Mouse (Mus musculus): Measurements from ENCODE around the gene Gm49378. TPM values are rescaled to one million over a fixed set of nuclear protein-coding genes. Genes with fewer than 3 reads are reported as not detected.

Gm49378 gene
- total RNA-seq, 1 experiment: not detected

DNA sequence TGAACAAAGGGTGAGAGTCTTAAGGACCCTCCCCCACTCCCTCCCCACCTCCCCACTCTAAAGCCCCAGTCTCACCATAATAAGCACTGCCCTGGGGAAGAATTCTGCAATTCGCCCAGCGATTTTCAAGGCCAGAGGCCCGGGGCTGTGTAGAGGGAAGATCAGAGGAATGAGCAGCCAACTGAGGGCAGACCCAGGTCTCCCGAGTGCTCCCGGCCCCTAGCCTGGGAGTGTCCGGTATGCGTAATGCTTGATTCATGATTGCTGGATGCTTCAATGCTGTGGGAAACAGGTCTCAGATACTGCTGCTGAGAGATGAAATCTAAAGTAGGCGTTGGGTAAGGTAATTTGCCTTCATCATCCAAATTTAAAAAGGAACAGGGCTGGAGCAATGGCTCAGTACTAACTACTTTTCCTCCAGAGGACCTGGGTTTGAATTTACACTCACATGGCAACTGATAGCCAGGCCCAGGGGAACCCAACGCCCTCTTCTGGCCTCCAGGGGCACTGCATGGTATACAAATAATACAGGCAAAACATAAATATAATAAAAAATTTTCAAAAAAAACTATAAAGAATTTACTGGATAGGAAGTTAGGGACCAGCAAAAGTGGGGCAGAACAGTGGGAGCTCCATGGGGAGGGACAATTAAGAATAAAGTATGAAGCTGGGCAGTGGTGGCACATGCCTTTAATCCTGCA is 55.6 kb downstream of the Gm49378 start:
- H3K4me1 ChIP-seq (ENCODE audit: control insufficient read depth in 2 of 2, insufficient read depth in 2 of 2, low read length in 2 of 2, poor library complexity in 1 of 2): peaks cover 6 to 19% of the 10 kb centered on the region in 2 experiments; a peak in 3 of 4 replicates
- H3K27ac ChIP-seq (ENCODE audit: insufficient read depth, low read depth, low read length, poor library complexity, severe bottlenecking): no peak overlapping the region
- TF ChIP-seq CHD2 (IDR thresholded peaks at IDR 0.05; ENCODE audit: low read depth, low read length) (no peak), ZC3H11A (IDR thresholded peaks at IDR 0.05; ENCODE audit: borderline replicate concordance, low read depth, low read length) (no peak), MAFK (IDR thresholded peaks at IDR 0.05; ENCODE audit: insufficient read depth, low read depth, low read length) (no peak), ZNF384 (IDR thresholded peaks at IDR 0.05; ENCODE audit: low read depth, low read length) (no peak), HCFC1 (IDR thresholded peaks at IDR 0.05; ENCODE audit: borderline replicate concordance, insufficient read depth, low read length) (no peak)
- no peak overlapping the region for H3K9ac ChIP-seq (ENCODE audit: insufficient read depth, low read depth, low read length, poor library complexity, severe bottlenecking)
- H3K36me3 ChIP-seq (ENCODE audit: control insufficient read depth, insufficient read depth, low read length, poor library complexity, severe bottlenecking): peaks cover 13% of the 10 kb centered on the region; the same call in 1 of the 2 replicates
- H3K4me3 ChIP-seq (ENCODE audit: insufficient read depth in 1 of 2, low read depth in 1 of 2, low read length in 2 of 2, poor library complexity in 1 of 2, severe bottlenecking in 1 of 2): no peak overlapping the region
- in situ Hi-C loops (cut with MboI; ENCODE audit: low sequenced_read_pairs in 2 of 2, unreplicated experiment in 2 of 2): no loop called here
- no peak for DNase-seq (ENCODE audit: low read depth, low spot score)
- H3K9me3 ChIP-seq (ENCODE audit: control insufficient read depth, insufficient read depth, low read depth, low read length): no peaks in the 10 kb centered on the region

GRCm38 (mm10) chr14:55580731-55581130 is 57.0 kb downstream of the Gm49378 start:
- H3K9me3 ChIP-seq (ENCODE audit: control insufficient read depth, insufficient read depth, low read depth, low read length): no peaks in the 10 kb centered on the region
- in situ Hi-C loops (cut with MboI; ENCODE audit: low sequenced_read_pairs in 2 of 2, unreplicated experiment in 2 of 2): no loop called here
- TF ChIP-seq MAFK (IDR thresholded peaks at IDR 0.05; ENCODE audit: insufficient read depth, low read depth, low read length): no peak
- TF ChIP-seq HCFC1 (IDR thresholded peaks at IDR 0.05; ENCODE audit: borderline replicate concordance, insufficient read depth, low read length): no peak
- no peak for TF ChIP-seq ZC3H11A (IDR thresholded peaks at IDR 0.05; ENCODE audit: borderline replicate concordance, low read depth, low read length)
- no peak for TF ChIP-seq CHD2 (IDR thresholded peaks at IDR 0.05; ENCODE audit: low read depth, low read length)
- no peak for TF ChIP-seq ZNF384 (IDR thresholded peaks at IDR 0.05; ENCODE audit: low read depth, low read length)
- H3K9ac ChIP-seq (ENCODE audit: insufficient read depth, low read depth, low read length, poor library complexity, severe bottlenecking): no peak overlapping the region
- no peak overlapping the region for H3K27ac ChIP-seq (ENCODE audit: insufficient read depth, low read depth, low read length, poor library complexity, severe bottlenecking)
- no peak for DNase-seq (ENCODE audit: low read depth, low spot score)
- peaks cover 13% of the 10 kb centered on the region; the same call in 1 of the 2 replicates for H3K36me3 ChIP-seq (ENCODE audit: control insufficient read depth, insufficient read depth, low read length, poor library complexity, severe bottlenecking)
- no peak overlapping the region for H3K4me3 ChIP-seq (ENCODE audit: insufficient read depth in 1 of 2, low read depth in 1 of 2, low read length in 2 of 2, poor library complexity in 1 of 2, severe bottlenecking in 1 of 2)
- peaks cover 6 to 22% of the 10 kb centered on the region in 2 experiments; a peak in 3 of 4 replicates for H3K4me1 ChIP-seq (ENCODE audit: control insufficient read depth in 2 of 2, insufficient read depth in 2 of 2, low read length in 2 of 2, poor library complexity in 1 of 2)

- TF ChIP-seq MAFK (IDR thresholded peaks at IDR 0.05; ENCODE audit: insufficient read depth, low read depth, low read length) (no peak), ZC3H11A (IDR thresholded peaks at IDR 0.05; ENCODE audit: borderline replicate concordance, low read depth, low read length) (no peak), CHD2 (IDR thresholded peaks at IDR 0.05; ENCODE audit: low read depth, low read length) (no peak), HCFC1 (IDR thresholded peaks at IDR 0.05; ENCODE audit: borderline replicate concordance, insufficient read depth, low read length) (no peak), ZNF384 (IDR thresholded peaks at IDR 0.05; ENCODE audit: low read depth, low read length) (no peak)
- Histone ChIP-seq H3K36me3 (ENCODE audit: control insufficient read depth, insufficient read depth, low read length, poor library complexity, severe bottlenecking) (peaks cover 13% of the 10 kb centered on the region; the same call in 1 of the 2 replicates), H3K4me3 (ENCODE audit: insufficient read depth in 1 of 2, low read depth in 1 of 2, low read length in 2 of 2, poor library complexity in 1 of 2, severe bottlenecking in 1 of 2) (peak overlapping the region in 1 of 2 experiments; percentile 30; a peak in 1 of 4 replicates), H3K27ac (ENCODE audit: insufficient read depth, low read depth, low read length, poor library complexity, severe bottlenecking) (no peak overlapping the region), H3K9ac (ENCODE audit: insufficient read depth, low read depth, low read length, poor library complexity, severe bottlenecking) (no peak overlapping the region), H3K9me3 (ENCODE audit: control insufficient read depth, insufficient read depth, low read depth, low read length) (no peaks in the 10 kb centered on the region), H3K4me1 (ENCODE audit: control insufficient read depth in 2 of 2, insufficient read depth in 2 of 2, low read length in 2 of 2, poor library complexity in 1 of 2) (peaks cover 6 to 25% of the 10 kb centered on the region in 2 experiments; a peak in 3 of 4 replicates)
- in situ Hi-C loops (cut with MboI; ENCODE audit: low sequenced_read_pairs in 2 of 2, unreplicated experiment in 2 of 2): no loop called here
- DNase-seq (ENCODE audit: low read depth, low spot score): no peak
These were observed 57.9 kb downstream of the Gm49378 start for GRCm38 (mm10) chr14:55579511-55580496.

Other genes starting within 250 kb of the Gm49378 start
- gene Dhrs4, start 159.1 kb downstream of the Gm49378 start, total RNA-seq (2012; rRNA removed): 14.6 and 14.9 TPM in 2 replicates
- gene Carmil3, start 147.2 kb downstream of the Gm49378 start, total RNA-seq (2012; rRNA removed): 0.58 and 1.1 TPM in 2 replicates
- 0.21 TPM in 1 of 2 replicates, not detected in the other for gene Cpne6, start 127.5 kb downstream of the Gm49378 start, total RNA-seq (2012; rRNA removed)
- not detected in 2 replicates for gene Nrl, start 112.9 kb downstream of the Gm49378 start, total RNA-seq (2012; rRNA removed)
- 28.5 and 108 TPM in 2 replicates for gene Pck2, start 97.6 kb downstream of the Gm49378 start, total RNA-seq (2012; rRNA removed)
- 17.5 and 28.8 TPM in 2 replicates for gene Dcaf11, start 77.9 kb downstream of the Gm49378 start, total RNA-seq (2012; rRNA removed)
- not detected in 2 replicates for gene A730061H03Rik, start 77.5 kb downstream of the Gm49378 start, total RNA-seq (2012; rRNA removed)
- 0.71 and 1.6 TPM in 2 replicates for gene Fitm1, start 62.3 kb downstream of the Gm49378 start, total RNA-seq (2012; rRNA removed)
- gene Psme1, start 59.8 kb downstream of the Gm49378 start, total RNA-seq (2012; rRNA removed): 32.8 and 59.5 TPM in 2 replicates
- gene Emc9, start 52.6 kb downstream of the Gm49378 start, total RNA-seq (2012; rRNA removed): 4.9 and 9.2 TPM in 2 replicates
- gene Psme2, start 46.8 kb downstream of the Gm49378 start, total RNA-seq (2012; rRNA removed): 44.0 and 74.3 TPM in 2 replicates
- 13.1 and 33.7 TPM in 2 replicates for gene Rnf31, start 46.2 kb downstream of the Gm49378 start, total RNA-seq (2012; rRNA removed)
- 5.8 and 17.5 TPM in 2 replicates for gene Irf9, start 34.3 kb downstream of the Gm49378 start, total RNA-seq (2012; rRNA removed)
- gene Rec8, start 19.9 kb downstream of the Gm49378 start, total RNA-seq (2012; rRNA removed): 5.8 and 11.8 TPM in 2 replicates
- 62.9 and 111 TPM in 2 replicates for gene Ipo4, start 1.9 kb downstream of the Gm49378 start, total RNA-seq (2012; rRNA removed)
- gene Tm9sf1, start 5.9 kb upstream of the Gm49378 start, total RNA-seq (2012; rRNA removed): 41.1 and 76.1 TPM in 2 replicates
- not detected in 2 replicates for gene Tssk4, start 12.3 kb upstream of the Gm49378 start, total RNA-seq (2012; rRNA removed)
- 13.0 and 16.5 TPM in 2 replicates for gene Mdp1, start 22.6 kb upstream of the Gm49378 start, total RNA-seq (2012; rRNA removed)
- gene Gmpr2, start 34.0 kb upstream of the Gm49378 start, total RNA-seq (2012; rRNA removed): 15.3 and 18.2 TPM in 2 replicates
- gene Nedd8, start 34.2 kb upstream of the Gm49378 start, total RNA-seq (2012; rRNA removed): 187 and 253 TPM in 2 replicates
- 26.1 and 60.9 TPM in 2 replicates for gene Tinf2, start 43.9 kb upstream of the Gm49378 start, total RNA-seq (2012; rRNA removed)
- 13.4 and 31.6 TPM in 2 replicates for gene Tgm1, start 76.0 kb upstream of the Gm49378 start, total RNA-seq (2012; rRNA removed)
- gene Rabggta, start 84.4 kb upstream of the Gm49378 start, total RNA-seq (2012; rRNA removed): 34.0 and 95.5 TPM in 2 replicates
- 9.6 and 18.0 TPM in 2 replicates for gene Dhrs1, start 107.8 kb upstream of the Gm49378 start, total RNA-seq (2012; rRNA removed)
- gene Nop9, start 107.8 kb upstream of the Gm49378 start, total RNA-seq (2012; rRNA removed): 30.0 and 38.3 TPM in 2 replicates
- gene Cideb, start 120.6 kb upstream of the Gm49378 start, total RNA-seq (2012; rRNA removed): 2.2 and 4.1 TPM in 2 replicates
- 1.5 and 7.1 TPM in 2 replicates for gene Ltb4r2, start 123.5 kb upstream of the Gm49378 start, total RNA-seq (2012; rRNA removed)
- 0.67 and 2.1 TPM in 2 replicates for gene Ltb4r1, start 128.1 kb upstream of the Gm49378 start, total RNA-seq (2012; rRNA removed)
- gene Adcy4, start 146.2 kb upstream of the Gm49378 start, total RNA-seq (2012; rRNA removed): 0.27 and 0.32 TPM in 2 replicates
- gene Ripk3, start 151.0 kb upstream of the Gm49378 start, total RNA-seq (2012; rRNA removed): 9.0 and 17.8 TPM in 2 replicates
- 6.4 and 25.4 TPM in 2 replicates for gene Nfatc4, start 185.2 kb upstream of the Gm49378 start, total RNA-seq (2012; rRNA removed)
- gene Nynrin, start 216.1 kb upstream of the Gm49378 start, total RNA-seq (2012; rRNA removed): 7.1 and 10.4 TPM in 2 replicates
- gene Cbln3, start 246.5 kb upstream of the Gm49378 start, total RNA-seq (2012; rRNA removed): 0.04 and 0.11 TPM in 2 replicates
- gene Khnyn, start 247.1 kb upstream of the Gm49378 start, total RNA-seq (2012; rRNA removed): 7.2 and 15.8 TPM in 2 replicates